Mouse (Mus musculus): ENCODE results near the gene Icam2. TPM values are rescaled to one million over a fixed set of nuclear protein-coding genes. Genes with fewer than 3 reads are reported as not detected.

Gene Icam2
- total RNA-seq, 2 experiments from 2014 or later, result 26.1 to 32.0 TPM

GRCm38 (mm10) chr11:106393331-106393616 is 5.4 kb upstream of the Icam2 start:
- intact Hi-C loops (cut with DNase I), result loop anchor here (2.0 kb wide), 3 partner anchors 26 to 90 kb away; no protein-coding TSS in a partner anchor
- no peak for DNase-seq (ENCODE audit: low spot score)

- intact Hi-C loops (cut with DNase I), result loop anchor here (2.0 kb wide), 3 partner anchors 26 to 90 kb away; no protein-coding TSS in a partner anchor
- DNase-seq (ENCODE audit: low spot score), result no peak
These were observed 4.9 kb upstream of the Icam2 start for GRCm38 (mm10) chr11:106392597-106393330.

GRCm38 (mm10) chr11:106391546-106392188 is 3.8 kb upstream of the Icam2 start:
- intact Hi-C loops (cut with DNase I), result loop anchor here (2.0 kb wide), 3 partner anchors 25 to 89 kb away; no protein-coding TSS in a partner anchor
- DNase-seq (ENCODE audit: low spot score), result peak; percentile 43

- DNase-seq (ENCODE audit: low spot score), result no peak
- intact Hi-C loops (cut with DNase I), result no loop called here
These were observed 2.9 kb upstream of the Icam2 start for GRCm38 (mm10) chr11:106390757-106391156.

- intact Hi-C loops (cut with DNase I), result no loop called here
- no peak for DNase-seq (ENCODE audit: low spot score)
These were observed 1.7 kb upstream of the Icam2 start for GRCm38 (mm10) chr11:106389611-106390010.

GRCm38 (mm10) chr11:106387020-106387419 is 855 bp downstream of the Icam2 start:
- intact Hi-C loops (cut with DNase I), result no loop called here

GRCm38 (mm10) chr11:106386409-106386808 is 1.5 kb downstream of the Icam2 start:
- intact Hi-C loops (cut with DNase I), result no loop called here
- no peak for DNase-seq (ENCODE audit: low spot score)

More at GRCm38 (mm10) chr11:106387020-106387419, 855 bp downstream of the Icam2 start:
- DNase-seq (ENCODE audit: low spot score), result no peak

- intact Hi-C loops (cut with DNase I), result no loop called here
- no peak for DNase-seq (ENCODE audit: low spot score)
These were observed 4.7 kb downstream of the Icam2 start for GRCm38 (mm10) chr11:106383051-106383790.

GRCm38 (mm10) chr11:106382424-106382823 is 5.5 kb downstream of the Icam2 start:
- peak; percentile 43 for DNase-seq (ENCODE audit: low spot score)
- intact Hi-C loops (cut with DNase I), result no loop called here

GRCm38 (mm10) chr11:106381883-106382282 is 6.0 kb downstream of the Icam2 start:
- no peak for DNase-seq (ENCODE audit: low spot score)
- intact Hi-C loops (cut with DNase I), result no loop called here

GRCm38 (mm10) chr11:106381011-106381410 is 6.9 kb downstream of the Icam2 start:
- intact Hi-C loops (cut with DNase I), result no loop called here
- no peak for DNase-seq (ENCODE audit: low spot score)

GRCm38 (mm10) chr11:106374979-106375378 is 12.9 kb downstream of the Icam2 start:
- intact Hi-C loops (cut with DNase I), result no loop called here
- DNase-seq (ENCODE audit: low spot score), result no peak

- no peak for DNase-seq (ENCODE audit: low spot score)
- intact Hi-C loops (cut with DNase I), result no loop called here
These were observed 13.3 kb downstream of the Icam2 start for GRCm38 (mm10) chr11:106374559-106374958.

GRCm38 (mm10) chr11:106373998-106374397 is 13.9 kb downstream of the Icam2 start:
- intact Hi-C loops (cut with DNase I), result no loop called here
- no peak for DNase-seq (ENCODE audit: low spot score)

GRCm38 (mm10) chr11:106366316-106366715 is 21.6 kb downstream of the Icam2 start:
- DNase-seq (ENCODE audit: low spot score), result peak; percentile 33
- intact Hi-C loops (cut with DNase I), result loop anchor here (2.0 kb wide), 3 partner anchors 26 to 64 kb away; no protein-coding TSS in a partner anchor

GRCm38 (mm10) chr11:106365366-106365765 is 22.5 kb downstream of the Icam2 start, which contains the start of gene Prr29:
TSS of gene Prr29 (plus strand) at chr11:106365472.
- intact Hi-C loops (cut with DNase I), result no loop called here
- no peak for DNase-seq (ENCODE audit: low spot score)

GRCm38 (mm10) chr11:106364712-106365111 is 23.2 kb downstream of the Icam2 start:
- intact Hi-C loops (cut with DNase I), result no loop called here
- DNase-seq (ENCODE audit: low spot score), result no peak

GRCm38 (mm10) chr11:106359350-106359749 is 28.5 kb downstream of the Icam2 start:
- no peak for DNase-seq (ENCODE audit: low spot score)
- intact Hi-C loops (cut with DNase I), result no loop called here

- intact Hi-C loops (cut with DNase I), result no loop called here
- no peak for DNase-seq (ENCODE audit: low spot score)
These were observed 32.3 kb downstream of the Icam2 start for GRCm38 (mm10) chr11:106355382-106356128.

GRCm38 (mm10) chr11:106354181-106354580 is 33.7 kb downstream of the Icam2 start:
- intact Hi-C loops (cut with DNase I), result no loop called here
- DNase-seq (ENCODE audit: low spot score), result no peak

All from heart, postnatal 25 days (tissue).